Mouse (Mus musculus) ES-E14 (cell line): ENCODE results near the gene Sptb.

Source experiments
- CHD2 ChIP-seq: IDR thresholded peaks from 2 replicates; pipeline ENCODE4 v1.6.1; 2014; ENCODE audit warnings: mild to moderate bottlenecking, low read depth, low read length, inconsistent platforms
- MAFK ChIP-seq: IDR thresholded peaks from 2 replicates; pipeline ENCODE4 v1.6.1; 2014; ENCODE audit warnings: mild to moderate bottlenecking, low read depth, low read length, inconsistent platforms; ENCODE audit not compliant: insufficient read depth
- ZC3H11A ChIP-seq: IDR thresholded peaks from 2 replicates; pipeline ENCODE4 v1.6.1; 2012; ENCODE audit warnings: low read depth, mild to moderate bottlenecking, inconsistent platforms, low read length, borderline replicate concordance
- ZNF384 ChIP-seq: IDR thresholded peaks from 2 replicates; pipeline ENCODE4 v1.6.1; 2012; ENCODE audit warnings: low read depth, low read length, inconsistent platforms

DNA sequence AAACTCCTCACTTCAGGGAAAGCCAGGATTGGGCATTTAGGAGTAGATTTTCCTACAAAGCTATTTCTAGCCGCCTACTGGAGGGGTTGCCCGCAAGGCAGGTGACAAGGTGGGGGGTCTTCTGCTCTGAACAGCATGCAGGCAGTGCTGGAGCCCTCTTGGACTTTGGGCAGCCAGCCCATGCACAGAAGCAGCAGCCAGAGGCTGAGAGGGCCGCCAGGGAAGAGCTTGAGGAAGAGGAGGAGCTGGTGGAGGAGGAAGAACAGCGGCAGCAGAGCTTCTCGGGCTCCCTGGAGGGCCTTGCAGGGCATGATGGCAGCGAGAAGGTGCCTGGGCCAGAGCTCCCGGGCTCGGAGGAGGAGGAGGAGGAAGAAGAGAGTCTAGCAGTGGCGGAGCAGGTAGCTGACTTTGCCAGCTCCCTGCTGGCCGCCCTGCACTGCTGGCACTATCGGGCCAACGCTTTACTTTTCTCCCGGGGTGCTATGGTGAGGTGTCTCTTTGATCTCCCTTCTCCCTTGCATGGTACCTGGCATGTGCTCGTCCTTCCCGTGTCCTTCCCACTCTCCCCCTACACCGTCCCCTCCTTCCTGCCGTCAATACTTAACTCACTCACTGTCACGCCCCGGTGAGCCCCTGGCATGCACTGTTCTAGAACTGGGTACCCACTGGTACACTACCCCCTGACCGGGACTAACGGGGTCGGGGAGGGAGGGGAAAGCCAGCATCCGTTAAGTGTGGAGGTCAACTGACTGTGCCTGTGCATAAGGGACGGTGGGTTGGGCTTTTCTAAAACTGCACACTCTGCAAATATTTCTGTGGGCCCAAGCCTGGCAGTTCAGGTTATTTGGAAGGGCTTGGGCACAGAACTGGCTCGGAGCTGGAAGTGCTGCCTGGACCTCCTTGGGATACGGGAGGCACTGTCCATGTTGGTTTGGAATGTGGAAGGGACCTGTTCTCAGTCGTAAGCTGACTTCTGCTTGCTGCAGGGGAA, 137.8 kb downstream of the Sptb start:
- TF ChIP-seq CHD2 (no peak), ZC3H11A (no peak), ZNF384 (no peak), MAFK (0 out of 2 replicates have a peak, but pooled peaks have one; percentile 54)
